Mouse (Mus musculus) megakaryocyte, embryonic 14.5 days (primary cell): ENCODE results near the gene Scfd2.

Source experiments
- FLI1 ChIP-seq: IDR thresholded peaks from 2 replicates; pipeline ENCODE4 v1.6.1; 2012; ENCODE audit warnings: low read length, inconsistent platforms, mixed read lengths
- GATA1 ChIP-seq: IDR thresholded peaks from 3 replicates; pipeline ENCODE4 v1.6.1; 2012; ENCODE audit warnings: mixed read lengths, low read length, inconsistent platforms, borderline replicate concordance

DNA sequence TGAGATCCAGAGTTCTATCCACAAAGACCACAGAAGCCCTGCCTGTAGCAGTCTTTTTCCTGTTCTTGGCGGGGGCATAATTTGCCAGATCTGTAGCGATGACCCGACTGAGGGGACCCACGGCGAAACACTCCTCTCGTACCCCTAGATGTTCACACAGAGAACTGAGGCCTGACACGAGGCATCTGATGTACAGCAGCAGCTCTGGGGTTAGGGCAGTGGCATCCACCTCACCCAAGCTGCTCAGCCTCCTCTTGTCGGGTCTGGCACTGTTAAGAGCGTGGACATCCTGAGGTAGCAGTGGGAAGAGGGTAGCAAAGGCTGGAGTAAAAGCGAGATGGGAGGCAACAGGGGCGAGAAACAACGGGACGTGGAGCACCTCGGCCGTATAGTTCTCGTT lies 774 bp downstream of the Scfd2 start:
- TF ChIP-seq GATA1 (no peak), FLI1 (no peak)
